Mouse (Mus musculus) cortical plate, adult 2 months (tissue): Measurements from ENCODE around the gene Spsb4.

Source experiments
- CTCF ChIP-seq: fragments of 200-500 bp; IDR thresholded peaks from 2 replicates; pipeline ENCODE4 v1.5.1; 2011; ENCODE audit warnings: mild to moderate bottlenecking, control low read depth, low read length; ENCODE audit not compliant: insufficient read depth; ENCODE audit errors: extremely low read depth
- POLR2A ChIP-seq: fragments of 200-500 bp; IDR thresholded peaks from 2 replicates; pipeline ENCODE4 v1.6.1; 2011; ENCODE audit warnings: mild to moderate bottlenecking, low read length, control low read depth; ENCODE audit not compliant: insufficient read depth; ENCODE audit errors: extremely low read depth

DNA sequence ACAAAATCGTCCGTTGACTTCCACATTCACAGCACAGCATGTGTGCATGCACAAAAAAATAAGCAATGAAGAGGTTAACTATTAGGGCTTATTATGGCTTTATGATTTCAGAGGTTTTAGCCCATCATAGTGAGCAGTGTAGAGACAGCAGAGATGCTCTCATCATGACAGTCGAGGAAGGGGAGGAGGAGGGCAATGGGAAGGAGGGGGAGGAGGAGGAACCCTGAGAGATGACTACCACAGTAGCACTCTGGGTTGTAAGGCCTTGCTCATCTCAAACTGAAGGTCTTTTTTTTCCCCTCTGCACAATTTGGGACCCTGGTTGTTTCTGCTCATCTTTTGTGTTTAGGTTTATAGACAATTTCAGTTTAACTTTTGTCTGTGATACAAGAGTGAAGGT lies 83.8 kb downstream of the Spsb4 start:
- TF ChIP-seq POLR2A (no peak), CTCF (no peak)
